Mouse (Mus musculus) cerebellum, postnatal 36 days (tissue): ENCODE results near the gene Dnm2.

Experiments used
- DNase-seq, 2 experiments: peaks; one replicate each; pipeline ENCODE4 v3.0.0; 2021 to 2022; ENCODE audit warnings: mixed read lengths in 2 of 2

The Dnm2 gene

DNA sequence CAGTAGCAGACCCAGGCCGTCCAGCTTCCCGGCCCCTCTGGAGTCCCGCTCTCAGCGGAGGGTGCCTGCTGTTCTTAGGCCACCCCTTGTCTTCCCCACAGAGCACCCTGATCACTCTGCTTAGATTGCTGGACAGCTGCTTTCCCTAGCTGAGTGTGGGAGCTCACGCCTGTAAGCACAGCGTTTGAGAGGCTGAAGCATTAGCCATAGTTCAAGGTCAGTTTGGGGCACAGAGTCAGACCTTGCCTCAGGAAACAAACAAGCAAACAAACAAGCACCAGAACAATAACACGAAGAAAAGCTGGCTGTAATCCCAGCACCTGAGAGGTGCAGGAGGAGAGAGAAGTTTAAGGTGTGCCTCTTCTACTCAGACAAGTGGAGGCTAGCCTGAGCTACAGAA is 7.4 kb downstream of the Dnm2 start:
- no peak for DNase-seq

DNA sequence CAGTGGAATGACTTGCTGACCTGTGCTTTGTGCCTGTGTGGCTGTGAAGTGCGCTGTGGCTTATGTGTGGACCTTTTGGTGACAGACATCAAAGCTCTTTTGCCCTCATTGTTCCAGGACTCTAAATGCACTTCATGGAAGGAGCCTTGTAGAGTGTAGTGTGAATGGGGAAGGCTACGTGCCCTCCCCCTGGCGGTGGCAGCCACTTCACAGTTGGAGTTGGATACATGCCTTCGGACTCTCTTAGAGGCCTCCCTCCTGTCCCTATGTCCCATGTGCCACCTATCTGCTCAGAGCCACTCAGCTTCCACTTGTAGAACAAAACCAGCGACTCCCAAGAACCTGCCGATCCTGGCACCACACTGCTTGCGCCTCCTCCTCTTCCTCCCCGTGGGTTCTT is 9.1 kb downstream of the Dnm2 start:
- peak; percentile 65 to 68 for DNase-seq

DNA sequence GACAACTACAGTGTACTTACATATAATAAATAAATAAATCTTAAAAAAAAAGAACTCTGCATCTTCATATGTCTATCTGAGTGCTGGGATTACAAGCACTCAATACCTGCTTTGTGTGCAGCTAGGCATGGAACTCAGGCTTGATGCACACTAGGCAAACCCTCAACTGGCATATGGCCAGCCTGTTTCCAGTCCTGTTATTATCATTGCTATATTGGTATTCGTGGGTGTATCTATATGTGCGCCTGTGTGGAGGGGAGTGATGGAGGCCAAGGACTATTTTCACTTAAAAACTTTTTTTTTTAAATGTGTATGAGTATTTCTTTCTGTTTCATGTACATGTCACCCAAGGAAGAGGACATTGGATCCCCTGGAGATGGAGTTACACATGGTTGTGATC is 9.7 kb downstream of the Dnm2 start:
- no peak for DNase-seq

DNA sequence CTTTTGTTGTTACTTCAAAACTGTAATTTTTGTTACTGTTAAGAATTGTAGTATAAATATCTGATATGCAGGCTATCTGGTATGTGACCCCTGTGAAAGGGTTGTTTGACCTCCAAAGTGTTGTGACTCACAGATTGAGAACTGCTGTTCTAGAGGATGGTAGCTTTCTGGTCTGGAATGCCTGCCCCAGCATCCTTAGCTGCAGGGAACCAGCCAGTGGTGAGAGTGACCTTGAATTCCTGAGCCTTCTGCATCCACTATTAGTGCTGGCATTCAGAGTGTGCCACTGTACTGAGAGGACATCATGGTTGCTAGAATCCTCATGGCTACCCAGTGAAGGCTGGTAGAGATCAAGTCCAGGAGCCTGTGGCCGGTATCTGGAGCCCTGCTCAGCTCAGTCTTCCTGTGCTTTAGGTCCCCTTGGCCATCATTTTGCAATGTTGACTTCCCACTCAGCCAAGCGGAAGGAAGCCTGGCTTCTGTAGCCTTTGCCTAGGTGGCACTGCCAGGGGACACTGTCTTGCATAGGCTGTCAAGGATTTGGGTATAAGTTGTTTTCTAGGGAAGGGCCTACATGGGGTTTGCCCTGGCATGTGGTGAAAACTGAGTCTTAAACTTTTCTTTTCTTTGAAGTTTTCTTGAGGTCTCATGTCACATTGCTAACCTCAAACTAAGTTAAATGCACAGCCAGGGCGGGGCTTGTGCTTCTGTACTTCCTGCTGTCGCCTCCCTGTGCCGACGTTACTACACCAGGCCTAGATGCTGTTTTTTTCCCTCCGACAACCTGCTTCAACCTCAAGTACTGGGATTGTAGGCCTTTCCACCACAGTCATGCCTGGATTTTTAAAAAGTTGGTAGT is 11.3 kb downstream of the Dnm2 start:
- peak in 1 of 2 experiments; percentile 22 for DNase-seq

DNA sequence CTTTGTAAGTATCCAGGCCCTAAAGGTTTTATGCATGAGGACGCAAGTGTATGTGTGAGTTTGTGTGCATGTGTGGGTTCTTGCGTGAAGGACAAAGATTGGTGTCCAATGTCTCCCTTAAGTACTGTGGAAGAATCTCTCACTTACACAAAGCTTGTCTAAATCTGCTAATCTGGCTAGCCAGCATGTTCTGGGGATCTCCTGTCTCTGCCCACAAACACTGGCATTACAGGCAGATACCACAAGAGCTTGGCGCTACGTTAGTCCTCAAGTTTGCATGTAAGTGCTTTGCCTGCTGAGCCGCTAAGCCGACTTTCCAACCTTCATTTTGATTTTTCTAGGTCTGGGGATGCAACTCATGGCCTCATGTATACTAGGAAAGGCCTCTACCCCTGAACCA is 12.9 kb downstream of the Dnm2 start:
- no peak for DNase-seq

DNA sequence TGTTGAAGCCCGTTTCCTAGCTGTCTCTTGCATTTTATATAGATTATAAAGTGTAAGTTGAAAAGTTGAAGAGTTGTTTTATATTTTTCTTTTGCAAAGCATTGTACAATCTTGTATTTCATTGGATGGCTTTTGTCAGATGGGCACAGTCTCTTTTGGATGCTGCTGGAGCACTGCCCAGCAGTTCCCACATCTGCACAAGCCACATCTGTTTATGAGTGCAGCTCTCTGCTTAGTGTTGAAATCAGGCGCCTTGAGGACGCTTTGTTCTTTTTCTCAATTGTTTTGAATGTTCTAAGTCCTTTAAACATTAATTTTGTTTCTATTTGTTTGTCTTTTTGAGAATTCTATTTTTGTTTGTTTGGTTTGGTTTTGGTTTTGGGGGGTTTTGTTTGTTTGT is 13.5 kb downstream of the Dnm2 start:
- no peak for DNase-seq

DNA sequence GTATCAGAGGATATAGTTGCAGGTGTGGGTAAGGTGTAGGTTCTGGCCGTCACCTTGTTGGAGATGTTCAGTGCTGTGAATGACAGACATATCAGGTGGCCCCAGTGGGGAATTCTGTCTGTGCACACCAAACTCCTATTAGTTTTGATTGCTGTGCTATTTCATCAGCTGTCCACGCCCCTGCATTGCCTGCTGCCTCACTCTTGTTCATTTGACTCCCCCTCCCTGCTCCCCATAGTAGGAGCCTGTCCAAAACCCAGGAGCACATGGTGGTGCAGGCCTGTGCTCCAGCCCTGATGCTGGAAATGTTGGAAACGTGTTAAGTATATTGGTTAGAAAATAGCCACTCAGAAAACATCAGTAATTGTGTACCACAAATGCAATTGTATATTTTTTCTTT is 14.7 kb downstream of the Dnm2 start:
- DNase-seq = no peak

DNA sequence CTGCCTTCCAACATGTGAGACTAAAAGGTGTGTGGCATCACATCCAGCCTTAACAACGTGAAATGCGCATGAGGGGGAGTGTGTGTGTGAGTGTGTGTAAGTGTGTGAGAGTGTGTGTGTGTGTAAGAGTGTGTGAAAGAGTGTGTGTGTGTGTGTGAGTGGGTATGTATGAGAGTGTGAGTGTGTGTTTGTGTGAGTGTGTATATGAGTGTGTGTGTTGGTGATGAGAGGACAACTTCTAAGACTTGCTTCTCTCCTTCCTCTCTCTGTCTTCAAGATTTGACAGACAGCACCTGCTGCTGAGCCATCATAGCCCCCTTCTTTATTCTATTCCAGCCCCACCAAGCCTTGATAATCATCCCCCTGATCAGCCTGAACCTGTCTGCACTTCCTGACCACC is 15.2 kb downstream of the Dnm2 start:
- no peak for DNase-seq

DNA sequence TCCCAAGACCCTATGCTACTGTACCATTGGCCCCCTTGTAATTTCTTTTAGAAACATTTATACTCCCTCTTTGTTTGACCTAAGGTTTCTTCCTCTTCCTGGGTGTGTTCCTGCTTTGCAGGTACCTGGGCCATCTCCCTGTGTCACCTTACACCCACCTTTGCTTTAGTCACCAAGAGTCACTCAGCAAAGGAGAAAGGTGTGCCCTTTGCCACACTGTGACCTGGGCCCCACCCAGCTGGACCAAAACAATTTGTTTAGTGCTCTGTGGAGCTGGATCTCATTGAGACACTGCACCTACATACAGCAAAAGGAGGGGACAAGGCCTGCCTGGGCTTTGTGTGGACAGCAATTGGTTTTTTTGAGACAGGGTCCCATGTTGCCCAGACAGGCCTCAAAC is 15.7 kb downstream of the Dnm2 start:
- DNase-seq = no peak

DNA sequence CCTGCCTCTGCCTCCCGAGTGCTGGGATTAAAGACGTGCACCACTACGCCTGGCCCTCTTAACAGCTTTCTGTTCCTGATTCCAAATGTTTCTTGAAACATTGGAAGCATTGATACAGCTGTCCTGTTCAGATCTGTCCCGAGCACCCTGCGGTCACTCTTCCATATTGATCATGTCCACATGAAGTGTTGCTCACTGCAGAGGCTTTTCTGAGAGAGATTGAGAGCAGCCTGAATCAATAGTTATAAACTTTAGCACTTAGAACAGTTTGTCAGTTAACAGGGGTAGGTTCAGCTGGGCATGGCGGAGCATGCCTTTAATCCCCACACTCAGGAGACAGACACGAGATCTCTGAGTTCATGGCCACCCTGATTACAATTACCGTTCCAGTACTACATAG is 19.1 kb downstream of the Dnm2 start:
- DNase-seq = no peak

DNA sequence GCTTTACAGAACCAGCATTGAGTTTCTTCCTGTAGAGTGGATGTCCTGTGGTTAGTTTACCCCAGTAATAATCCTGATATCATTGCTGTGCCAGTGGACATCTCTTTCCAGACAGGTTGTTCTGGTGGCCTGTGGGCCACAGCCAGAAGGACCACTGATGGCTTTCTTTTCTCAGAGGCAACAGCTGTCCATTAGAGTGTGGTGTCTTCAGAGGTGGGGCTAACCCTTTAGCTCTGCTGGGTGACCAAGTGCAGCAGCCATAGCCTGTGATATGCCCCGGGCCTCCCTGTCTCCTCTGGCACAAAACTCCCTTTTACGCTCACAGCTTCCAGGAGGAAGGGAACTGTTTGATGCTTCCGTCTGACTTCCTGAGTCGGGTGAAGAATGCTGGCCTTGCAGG is 19.9 kb downstream of the Dnm2 start:
- no peak for DNase-seq

DNA sequence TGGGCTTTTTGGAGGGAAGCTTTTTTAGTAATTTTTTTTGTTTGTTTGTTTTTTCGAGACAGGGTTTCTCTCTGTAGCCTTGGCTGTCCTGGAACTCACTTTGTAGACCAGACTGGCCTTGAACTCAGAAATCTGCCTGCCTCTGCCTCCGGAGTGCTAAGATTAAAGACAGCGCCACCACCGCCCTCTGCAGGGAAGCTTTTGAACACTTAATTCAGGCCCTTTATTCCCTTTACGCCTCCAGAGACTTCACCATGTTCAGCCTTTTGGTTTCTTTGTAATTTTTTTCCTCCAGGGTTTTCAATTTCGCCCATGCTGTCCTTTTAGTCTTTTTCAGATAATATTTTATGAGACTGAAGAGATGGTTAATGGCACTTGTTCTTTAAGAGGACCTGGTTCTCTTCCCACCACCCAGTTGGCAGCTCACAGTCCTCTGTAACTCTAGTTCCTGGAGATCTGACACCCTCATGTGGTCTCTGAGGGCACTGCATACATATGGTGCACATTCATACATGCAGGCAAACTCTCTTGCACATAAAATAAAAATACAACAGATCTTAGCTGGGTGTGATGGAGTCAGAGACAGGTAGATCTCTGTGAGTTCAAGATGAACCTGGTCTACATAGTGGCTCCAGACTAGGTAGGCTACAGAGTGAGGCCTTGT is 20.5 kb downstream of the Dnm2 start:
- no peak for DNase-seq

DNA sequence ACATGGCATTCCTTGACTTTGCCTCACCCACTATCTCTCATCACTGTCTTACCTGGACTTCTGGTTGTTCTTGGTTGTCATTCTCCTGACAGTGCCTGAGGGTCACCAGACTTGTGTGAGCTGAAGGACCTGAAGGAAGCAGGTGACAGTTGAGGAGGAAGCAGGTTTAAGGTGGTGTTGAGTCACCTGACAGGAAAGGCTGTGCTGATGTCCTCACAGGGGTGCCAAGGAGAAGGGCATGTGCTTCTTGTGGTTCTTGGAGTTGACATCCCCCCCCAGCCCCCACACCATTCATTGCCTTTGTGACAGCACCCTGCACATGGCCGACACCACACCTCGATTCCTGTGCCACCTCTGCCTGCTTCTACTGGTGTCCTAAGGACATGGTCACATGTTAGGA is 23.1 kb downstream of the Dnm2 start:
- DNase-seq = no peak

DNA sequence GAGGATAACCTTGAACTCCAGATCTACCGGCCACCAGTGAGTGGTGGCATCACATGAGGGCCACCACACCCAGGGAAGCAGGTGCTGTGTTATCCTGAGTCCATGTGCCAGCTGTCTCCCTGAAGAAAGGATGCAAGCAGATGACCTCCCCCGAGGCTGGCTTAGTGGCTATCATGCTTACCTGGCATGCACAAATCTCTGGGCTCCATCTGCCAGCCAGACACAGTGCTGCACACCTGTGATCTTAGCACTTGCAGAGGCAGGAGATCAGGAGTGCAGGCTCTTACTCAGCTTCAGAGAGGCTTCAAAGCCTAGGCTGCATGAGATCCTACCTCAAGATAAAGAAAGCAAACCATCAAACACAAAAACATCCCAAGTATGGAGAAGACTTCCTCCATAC is 25.0 kb downstream of the Dnm2 start:
- DNase-seq = no peak

DNA sequence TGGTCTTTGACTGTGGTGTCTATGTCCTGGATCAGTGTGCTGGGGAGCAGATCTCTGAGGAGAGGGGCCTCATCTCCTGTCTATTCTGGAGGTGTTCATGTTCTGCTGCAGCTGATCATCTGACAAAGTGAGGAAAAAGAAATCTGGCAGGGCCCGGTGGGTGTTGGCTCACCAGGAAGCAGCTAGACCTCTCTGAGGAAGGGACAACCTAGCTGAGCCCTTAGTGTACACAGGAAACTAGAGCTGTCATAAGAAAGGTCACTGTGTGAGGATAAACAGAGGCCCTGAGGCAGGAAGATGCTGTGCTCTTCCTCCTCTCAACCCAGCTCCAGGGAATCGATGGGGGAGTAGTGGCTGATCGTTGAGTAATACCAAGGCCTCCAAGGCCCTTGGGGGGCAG is 25.6 kb downstream of the Dnm2 start:
- no peak for DNase-seq

DNA sequence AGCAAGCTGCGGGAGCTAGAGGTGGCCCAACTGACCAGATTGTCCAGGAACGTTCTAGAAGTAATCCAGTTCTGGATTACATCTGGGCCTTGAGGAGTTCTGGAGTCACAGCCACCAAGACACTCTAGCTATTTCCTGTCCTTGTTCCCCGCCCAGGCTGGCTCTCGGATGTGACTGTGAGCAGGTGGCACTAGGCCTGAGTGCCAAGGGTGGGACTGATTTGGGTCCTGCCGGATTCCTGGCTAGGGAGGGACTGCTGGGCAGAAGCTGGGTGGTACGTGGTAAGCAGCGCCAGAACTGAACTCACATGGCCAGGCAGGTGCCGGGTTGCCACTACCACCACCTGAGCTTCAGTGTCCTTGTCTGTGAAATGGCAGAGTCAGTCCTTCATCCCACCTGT is 26.7 kb downstream of the Dnm2 start:
- no peak for DNase-seq

DNA sequence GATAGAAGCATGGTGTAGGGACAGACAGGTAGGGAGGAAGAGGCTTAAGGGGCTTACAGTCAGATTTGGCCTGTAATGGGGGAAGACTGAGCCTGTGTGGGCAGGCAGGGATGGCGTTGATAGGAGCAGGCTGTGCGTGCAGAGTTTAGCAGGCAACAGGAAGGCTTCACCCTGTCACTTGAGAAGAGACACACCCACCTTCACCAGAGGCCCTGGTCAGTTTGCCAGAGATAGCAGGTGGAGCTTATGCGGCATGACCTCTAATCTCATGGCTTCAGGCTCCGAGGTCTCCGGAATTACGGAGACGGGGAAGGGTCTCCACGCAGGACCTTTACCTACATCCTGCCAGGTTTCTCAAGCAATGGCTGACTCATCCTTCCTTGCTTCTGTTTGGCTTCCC is 27.2 kb downstream of the Dnm2 start:
- DNase-seq = no peak

DNA sequence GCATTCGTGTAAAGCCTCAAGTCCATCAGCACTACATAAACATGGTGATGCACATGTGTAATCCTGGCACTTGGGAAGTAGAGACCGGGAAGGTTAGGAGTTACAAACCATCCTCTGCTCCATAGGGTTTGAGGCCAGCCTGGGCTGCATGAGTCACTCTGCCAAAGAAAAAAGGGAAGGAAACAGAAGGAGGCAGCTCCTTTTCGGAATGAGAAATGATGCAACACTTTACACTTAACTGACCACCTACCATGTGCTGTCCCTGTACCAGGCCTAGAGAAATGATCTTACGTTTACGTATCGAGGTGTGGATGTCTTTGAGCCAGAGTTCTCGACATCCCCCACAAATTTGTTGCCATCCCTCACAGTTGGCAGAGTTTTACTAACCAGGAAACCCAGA is 28.3 kb downstream of the Dnm2 start:
- no peak for DNase-seq

DNA sequence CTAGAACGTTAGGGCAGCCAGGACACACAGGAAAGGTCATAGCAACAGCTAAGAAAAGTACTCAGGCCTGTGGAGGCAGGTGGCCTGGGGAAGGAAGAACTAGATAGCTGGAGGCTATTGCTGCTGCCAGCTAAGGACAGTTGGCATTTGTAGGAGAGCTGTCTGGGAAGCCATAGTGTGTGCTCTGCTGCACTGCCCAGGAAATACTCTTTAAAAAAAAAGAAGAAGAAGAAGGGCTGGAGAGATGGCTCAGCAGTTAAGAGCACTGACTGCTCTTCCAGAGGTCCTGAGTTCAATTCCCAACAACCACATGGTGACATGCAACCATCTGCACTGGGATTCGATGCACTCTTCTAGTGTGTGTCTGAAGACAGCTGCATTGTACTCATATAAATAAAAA is 28.8 kb downstream of the Dnm2 start:
- no peak for DNase-seq

DNA sequence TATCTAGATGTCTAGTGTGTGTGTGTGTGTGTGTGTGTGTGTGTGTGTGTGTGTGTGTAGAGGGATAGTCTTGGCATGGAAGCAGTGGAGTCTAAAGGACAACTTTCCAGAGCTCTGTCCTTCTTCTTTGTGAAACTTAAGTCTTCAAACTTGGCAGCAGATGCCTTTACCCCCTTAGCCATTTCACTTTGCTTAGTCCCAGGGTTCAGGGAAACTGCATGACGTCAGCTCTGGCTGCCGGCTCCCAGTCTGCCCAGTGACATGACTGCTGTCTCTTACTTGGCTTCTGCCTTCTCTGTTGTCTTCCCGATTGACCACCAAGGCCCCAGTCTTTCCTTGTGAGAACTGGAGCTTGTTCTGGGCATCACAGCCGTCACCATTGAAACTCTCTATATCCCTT is 29.8 kb downstream of the Dnm2 start:
- DNase-seq = no peak

DNA sequence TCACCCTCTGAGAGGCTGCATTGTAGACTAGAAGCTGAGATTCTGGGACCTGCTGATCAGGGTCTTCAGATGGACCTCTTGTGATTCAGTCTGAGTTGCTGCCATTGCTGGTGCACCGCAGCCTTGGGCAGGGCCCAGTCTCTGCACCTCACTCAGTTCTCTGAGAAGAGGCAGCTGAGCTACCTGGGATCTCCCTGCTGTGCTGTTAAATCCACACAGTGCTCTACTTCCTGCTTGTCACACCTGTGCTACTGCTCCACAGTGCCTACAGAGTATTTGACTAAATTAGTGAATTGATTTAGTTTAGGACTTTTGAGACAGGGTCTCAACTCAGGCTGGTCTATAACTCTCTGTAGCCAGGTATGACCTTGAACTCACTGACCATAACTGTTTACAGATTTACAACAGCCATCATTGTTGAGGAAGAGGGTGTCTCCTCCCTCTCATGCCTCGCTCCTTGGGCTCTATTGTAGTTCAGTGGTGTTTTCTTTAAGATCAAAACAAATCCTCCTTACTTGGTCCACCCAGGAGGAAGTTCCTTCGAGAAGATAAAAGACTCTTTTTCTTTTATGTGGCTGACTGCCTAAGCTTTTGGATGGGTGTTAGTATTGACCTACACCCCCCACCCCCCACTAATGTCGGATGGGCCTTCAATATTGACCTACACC is 30.5 kb downstream of the Dnm2 start:
- DNase-seq = no peak

DNA sequence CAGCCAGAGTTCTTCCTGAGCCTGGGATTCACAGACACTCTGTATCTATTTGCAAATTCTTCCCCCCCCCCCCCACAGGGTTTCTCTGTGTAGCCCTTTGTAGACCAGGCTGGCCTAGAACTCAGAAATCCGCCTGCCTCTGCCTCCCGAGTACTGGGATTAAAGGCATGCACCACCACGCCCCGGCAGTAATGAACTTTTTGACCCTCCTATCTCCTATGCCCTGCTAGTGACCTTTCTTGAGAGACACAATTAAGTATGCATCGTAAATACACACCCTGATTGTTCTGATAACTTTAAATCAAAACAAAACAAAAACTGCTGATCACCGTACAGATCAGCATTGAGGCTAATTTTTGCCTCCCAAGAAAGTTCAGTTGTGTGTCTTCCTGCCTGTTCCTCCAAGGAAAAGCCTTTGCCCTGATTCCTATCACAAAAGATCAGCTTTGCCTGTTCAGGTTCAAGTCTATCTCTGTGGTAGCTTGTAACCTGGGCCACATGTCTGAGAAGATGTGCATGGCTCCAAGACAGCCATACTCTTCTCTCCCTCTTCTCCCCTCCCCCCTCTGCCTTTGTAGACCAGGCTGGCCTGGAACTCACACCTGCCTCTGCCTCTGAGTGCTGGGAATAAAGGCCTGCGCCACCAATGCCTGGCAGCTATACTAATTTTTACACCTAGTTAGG is 31.7 kb downstream of the Dnm2 start:
- no peak for DNase-seq

DNA sequence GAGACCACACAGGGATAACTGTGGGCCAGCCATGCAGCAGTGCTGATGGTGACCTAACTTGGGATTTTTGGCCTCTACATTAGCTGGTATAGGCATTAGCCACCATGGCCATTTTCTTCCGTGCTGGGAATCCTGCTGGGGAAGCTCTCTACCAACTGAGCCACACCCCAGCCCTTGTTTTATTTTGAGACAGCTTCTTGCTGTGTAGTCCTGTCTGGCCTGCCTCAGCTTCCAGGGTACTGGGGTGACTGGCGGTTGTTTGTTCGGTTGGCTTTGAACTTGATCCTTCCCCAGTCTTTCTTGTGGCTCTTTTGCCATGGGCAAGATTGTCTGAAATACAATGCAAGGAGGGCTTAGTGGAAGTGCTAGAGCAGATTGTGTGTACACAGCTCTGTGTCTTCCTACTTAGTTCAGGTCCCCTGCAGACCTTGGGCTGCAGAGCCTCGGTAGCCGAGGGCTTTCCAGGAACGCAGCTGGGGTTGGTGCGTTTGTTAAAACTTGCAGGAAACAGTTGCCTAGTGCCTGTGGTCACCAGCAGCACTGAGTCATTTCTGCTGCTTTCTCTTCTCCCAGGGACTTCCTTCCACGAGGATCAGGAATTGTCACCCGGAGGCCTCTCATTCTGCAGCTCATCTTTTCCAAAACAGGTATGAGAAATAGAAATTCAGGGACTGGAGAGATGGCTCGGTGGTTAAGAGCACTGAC is 32.4 kb downstream of the Dnm2 start:
- no peak for DNase-seq
